Mouse (Mus musculus) limb, embryonic 12.5 days (tissue): ENCODE measurements around the gene Cenpt. TPM values are rescaled to one million over a fixed set of nuclear protein-coding genes. Genes with fewer than 3 reads are reported as not detected.

Experiments
- ATAC-seq: fragments of 200-750 bp; cut with Nextera tagmentation; 2 replicates; pipeline ENCODE4 v1.8.0; 2017; ENCODE audit warnings: low read depth, moderate TSS enrichment; ENCODE audit not compliant: insufficient number of reproducible peaks, insufficient read depth, low FRiP score, low TSS enrichment
- H3K27ac ChIP-seq: fragments of 300-500 bp; sonication (generic); 2 replicates; pipeline ENCODE4 v1.5.1; 2016; ENCODE audit warnings: mild to moderate bottlenecking, moderate library complexity
- H3K27me3 ChIP-seq: fragments of 300-500 bp; sonication (generic); 2 replicates; pipeline ENCODE4 v1.6.1; 2016; ENCODE audit warnings: mild to moderate bottlenecking, moderate library complexity
- H3K36me3 ChIP-seq: fragments of 300-500 bp; sonication (generic); 2 replicates; pipeline ENCODE4 v1.6.1; 2016; ENCODE audit warnings: mild to moderate bottlenecking, moderate library complexity
- H3K4me1 ChIP-seq: fragments of 300-500 bp; sonication (generic); replicated peaks from 2 replicates; pipeline ENCODE4 v1.6.1; 2016
- H3K4me2 ChIP-seq: fragments of 300-500 bp; sonication (generic); 2 replicates; pipeline ENCODE4 v1.6.1; 2016; ENCODE audit warnings: mild to moderate bottlenecking, moderate library complexity
- H3K4me3 ChIP-seq: fragments of 300-500 bp; sonication (generic); replicated peaks from 2 replicates; pipeline ENCODE4 v1.5.1; 2016; ENCODE audit warnings: mild to moderate bottlenecking
- H3K9ac ChIP-seq: fragments of 300-500 bp; sonication (generic); replicated peaks from 2 replicates; pipeline ENCODE4 v1.6.1; 2016; ENCODE audit warnings: mild to moderate bottlenecking, moderate library complexity
- H3K9me3 ChIP-seq: fragments of 300-500 bp; sonication (generic); 2 replicates; pipeline ENCODE4 v1.6.1; 2016; ENCODE audit warnings: mild to moderate bottlenecking, moderate library complexity
- WGBS: fragments of 180-500 bp; shearing (Covaris S2); methylation state at CpG from one replicate; pipeline ENCODE4 v1.1.7; 2016; 5-methylcytosine and 5-hydroxymethylcytosine counted together
- polyA plus RNA-seq: library from polyadenylated mRNA; unstranded; fragments of >200 nt; fragmentation: Nextera tagmentation; extraction: Ambion mirVana; gene quantifications from 2 replicates; pipeline ENCODE4 v1.2.1, GENCODE M21; 2016

Gene Cenpt
- 55.3 and 59.2 TPM in 2 replicates for polyA plus RNA-seq

DNA sequence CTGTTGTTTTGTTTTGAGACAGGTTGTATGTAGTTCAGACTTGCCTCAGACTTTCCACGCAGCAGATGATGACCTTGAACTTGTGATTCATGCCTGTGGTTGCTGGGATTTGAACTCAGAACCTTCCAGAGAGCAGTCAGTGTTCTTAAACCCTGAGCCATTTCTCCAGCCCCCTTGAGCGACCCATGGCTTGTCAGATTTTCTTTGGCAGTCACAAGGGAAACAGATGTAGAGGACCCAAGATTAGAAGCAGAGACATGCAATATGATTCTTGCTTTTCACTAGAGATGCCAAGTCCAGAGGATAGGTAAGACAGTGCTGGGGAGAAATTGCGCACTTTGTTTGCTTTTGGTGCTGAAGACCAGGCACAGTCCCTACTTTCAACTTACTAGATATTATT, at the start of gene Cenpt:
TSS of gene Cenpt (minus strand) at position 101 of the 400 bp plus-strand sequence.
- no peaks in the 10 kb centered on the region for H3K27me3 ChIP-seq
- no peak within 1 kb of the TSS for H3K4me3 ChIP-seq
- H3K9me3 ChIP-seq = no peaks in the 10 kb centered on the region
- H3K9ac ChIP-seq = no peak within 1 kb of the TSS
- H3K4me1 ChIP-seq = peaks cover 35% of the 10 kb centered on the region
- no peak for ATAC-seq
- peaks cover 19% of the 10 kb centered on the region for H3K36me3 ChIP-seq
- no peak within 1 kb of the TSS for H3K27ac ChIP-seq
- no peak within 1 kb of the TSS for H3K4me2 ChIP-seq
- 88% methylated on average over 3 of the region's 3 CpGs for WGBS

DNA sequence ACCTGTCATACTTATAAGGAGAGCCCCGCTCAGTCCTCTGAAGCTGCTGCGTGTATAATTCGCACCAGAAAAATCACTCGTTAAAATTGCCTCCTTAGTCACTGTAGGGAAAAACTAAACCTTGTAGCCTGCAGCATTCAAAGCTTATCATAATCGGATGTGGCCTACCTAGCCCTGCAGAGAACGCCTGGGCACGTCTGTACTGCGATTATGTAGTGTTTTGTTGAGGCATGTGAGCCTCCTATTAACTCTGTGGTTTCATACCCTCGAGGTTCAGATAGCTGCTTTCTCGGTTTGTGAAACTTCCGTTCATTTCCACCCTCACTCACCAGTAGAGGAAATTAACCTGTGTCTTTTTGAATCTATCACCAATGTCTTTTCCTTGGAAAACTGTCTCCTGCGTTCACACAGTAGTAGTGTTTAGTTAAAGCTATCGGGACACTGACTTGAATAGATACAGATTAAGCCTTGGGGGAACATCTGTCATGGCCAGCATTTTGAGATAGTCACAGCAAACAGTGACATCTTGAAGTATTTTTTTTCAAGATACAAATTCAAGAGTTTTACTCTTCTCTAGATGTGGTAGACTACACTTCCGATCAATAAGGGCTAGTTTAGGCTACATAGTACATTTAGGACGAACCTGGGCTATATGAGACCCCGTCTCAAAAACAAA, 48.0 kb upstream of the Cenpt start:
- Histone ChIP-seq H3K9me3 (no peaks in the 10 kb centered on the region), H3K4me3 (peak overlapping the region; percentile 87), H3K36me3 (peaks cover 7% of the 10 kb centered on the region), H3K4me1 (peaks cover 8% of the 10 kb centered on the region), H3K9ac (peak overlapping the region; percentile 97), H3K27me3 (no peaks in the 10 kb centered on the region), H3K27ac (peak overlapping the region; percentile 90), H3K4me2 (peak overlapping the region; percentile 72)
- no peak for ATAC-seq
- 37% methylated on average over 16 of the region's 16 CpGs for WGBS

DNA sequence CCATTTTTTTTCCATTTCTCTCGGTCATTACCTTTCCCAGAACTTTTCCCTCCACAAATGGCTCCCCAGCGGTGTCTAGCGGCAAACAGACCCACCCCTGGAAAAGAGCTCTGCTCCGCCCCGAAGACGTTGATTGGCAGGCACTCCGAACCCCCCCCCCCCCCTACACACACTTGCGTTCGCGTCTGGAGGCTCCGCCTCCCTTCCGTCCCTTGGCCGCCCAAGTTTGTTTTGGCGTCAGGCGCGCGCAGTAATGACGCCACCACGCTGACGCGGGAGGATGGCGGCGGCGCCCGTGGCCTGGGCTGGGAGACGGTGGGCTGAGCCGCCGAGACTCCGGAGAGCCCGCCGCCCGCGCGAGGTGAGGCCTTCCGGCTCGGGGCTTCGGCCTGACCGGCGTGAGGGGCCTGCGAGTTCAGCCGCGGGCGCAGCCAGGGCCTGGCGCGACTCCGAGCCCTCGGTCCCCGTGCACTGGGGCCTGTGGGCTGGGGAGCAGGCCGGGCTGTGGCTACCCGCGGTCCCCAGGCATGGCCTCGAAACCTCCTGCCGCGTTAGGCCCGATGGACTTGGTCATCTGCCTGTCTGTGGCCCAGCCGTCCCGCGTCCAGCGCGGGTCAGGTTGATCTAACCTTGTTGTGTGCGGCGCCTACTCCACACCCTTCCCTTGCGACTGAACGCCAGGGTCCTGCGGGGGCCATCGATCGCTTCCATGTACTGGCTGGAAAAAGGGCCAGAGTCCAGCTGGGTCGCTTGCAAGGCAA, 47.3 kb upstream of the Cenpt start, which contains the start of gene Pskh1:
TSS of gene Pskh1 (plus strand) at position 262 of the 761 bp plus-strand sequence.
- under 1% methylated on average over 68 of the region's 68 CpGs for WGBS
- peak within 1 kb of the TSS; percentile 72 for H3K4me2 ChIP-seq
- no peaks in the 10 kb centered on the region for H3K27me3 ChIP-seq
- H3K36me3 ChIP-seq = peaks cover 3% of the 10 kb centered on the region; the same call in 1 of the 2 replicates
- no peaks in the 10 kb centered on the region for H3K9me3 ChIP-seq
- peak within 1 kb of the TSS; percentile 87 for H3K4me3 ChIP-seq
- peak within 1 kb of the TSS; percentile 90 for H3K27ac ChIP-seq
- peak; percentile 88 for ATAC-seq
- H3K4me1 ChIP-seq = peaks cover 8% of the 10 kb centered on the region
- H3K9ac ChIP-seq = peak within 1 kb of the TSS; percentile 97

DNA sequence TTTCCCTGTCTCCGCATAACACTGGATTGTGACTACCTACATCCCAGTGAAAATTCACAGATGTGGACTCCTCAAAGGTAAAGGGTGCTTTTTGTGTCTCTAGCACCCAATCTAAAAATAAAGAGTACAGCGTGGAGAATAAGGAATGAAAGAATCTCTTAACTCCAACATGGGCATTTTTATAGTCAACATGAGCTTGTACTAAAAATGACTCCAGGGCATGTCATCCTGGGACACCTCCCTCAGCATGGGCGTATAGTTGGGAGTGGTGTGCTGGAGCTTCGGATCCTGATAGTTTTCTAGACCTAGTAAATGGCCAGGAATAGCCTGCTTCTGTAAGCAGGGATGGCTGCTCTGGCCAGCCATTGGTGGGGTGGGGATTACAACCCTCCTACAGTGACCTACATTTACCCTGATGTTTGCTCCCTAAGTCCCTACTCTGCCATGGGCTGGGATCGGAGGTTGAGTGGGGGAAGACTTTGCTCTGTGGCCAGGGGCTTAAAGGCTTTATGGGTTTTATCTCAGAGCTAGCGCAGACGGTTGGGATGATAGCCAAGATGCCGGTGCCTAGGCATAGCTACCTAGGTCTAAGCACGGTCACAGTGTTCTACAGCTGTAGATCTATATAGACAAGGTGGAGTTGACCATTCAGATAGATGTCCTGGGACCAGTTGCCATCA, 44.9 kb upstream of the Cenpt start:
- ATAC-seq = no peak
- WGBS = 79% methylated on average over 9 of the region's 9 CpGs
- peaks cover 20% of the 10 kb centered on the region for H3K36me3 ChIP-seq

DNA sequence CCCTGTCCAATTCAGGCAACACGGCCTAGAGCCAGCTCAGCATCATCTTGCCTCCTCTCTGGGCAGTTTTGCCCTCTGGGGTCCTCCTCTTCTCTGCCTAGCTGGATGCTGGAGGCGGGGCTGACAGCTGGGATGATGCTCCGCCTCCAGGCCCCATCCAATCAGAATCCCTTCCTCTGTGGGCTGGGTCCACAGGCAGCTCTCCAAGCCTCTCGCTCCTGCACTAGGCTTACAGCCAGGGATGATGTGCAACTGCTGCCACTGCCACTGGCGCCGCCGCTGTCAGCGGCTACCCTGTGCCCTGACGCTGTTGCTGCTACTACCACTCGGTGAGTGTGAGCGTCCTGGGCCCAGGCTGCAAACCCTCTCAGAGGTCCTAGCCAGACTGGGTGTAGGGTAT, 40.3 kb upstream of the Cenpt start, which contains the start of gene Nrn1l:
TSS of gene Nrn1l (plus strand) at position 229 of the 400 bp plus-strand sequence.
- H3K27me3 ChIP-seq = no peaks in the 10 kb centered on the region
- peak; percentile 48 for ATAC-seq
- H3K4me1 ChIP-seq = peaks cover 7% of the 10 kb centered on the region
- WGBS = 5% methylated on average over 11 of the region's 11 CpGs
- H3K4me2 ChIP-seq = peak within 1 kb of the TSS; percentile 16; the same call in 1 of the 2 replicates
- 0 out of 2 replicates have a peak within 1 kb of the TSS, but pooled peaks have one; percentile 2 for H3K27ac ChIP-seq
- H3K36me3 ChIP-seq = peaks cover 66% of the 10 kb centered on the region
- H3K9ac ChIP-seq = no peak within 1 kb of the TSS
- H3K9me3 ChIP-seq = no peaks in the 10 kb centered on the region
- H3K4me3 ChIP-seq = no peak within 1 kb of the TSS

More for the DNA sequence above, 44.9 kb upstream of the Cenpt start:
- Histone ChIP-seq H3K4me3 (no peak overlapping the region), H3K4me1 (peaks cover 15% of the 10 kb centered on the region), H3K27me3 (no peaks in the 10 kb centered on the region), H3K9ac (no peak overlapping the region), H3K9me3 (no peaks in the 10 kb centered on the region), H3K4me2 (no peak overlapping the region), H3K27ac (no peak overlapping the region)

DNA sequence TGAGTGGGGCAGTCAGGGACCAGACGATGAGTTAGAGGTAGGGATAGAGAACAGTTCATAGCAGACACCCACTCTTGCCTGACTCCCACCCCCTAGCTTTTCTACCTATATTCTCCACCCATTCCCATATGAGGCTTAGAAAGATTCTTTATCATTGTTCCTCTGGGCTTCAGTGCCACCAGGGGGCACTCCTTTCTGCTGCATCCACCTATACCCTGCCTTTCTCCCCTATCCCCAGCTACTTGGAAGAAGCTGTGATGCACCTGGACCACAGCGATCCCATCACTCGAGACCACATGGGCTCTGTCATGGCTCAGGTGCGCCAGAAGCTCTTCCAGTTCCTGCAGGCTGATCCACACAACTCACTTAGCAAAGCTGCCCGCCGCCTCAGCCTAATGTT, 39.4 kb upstream of the Cenpt start:
- Histone ChIP-seq H3K27ac (no peak overlapping the region), H3K4me3 (no peak overlapping the region), H3K4me1 (peaks cover 7% of the 10 kb centered on the region), H3K27me3 (no peaks in the 10 kb centered on the region), H3K9me3 (no peaks in the 10 kb centered on the region), H3K36me3 (peaks cover 75% of the 10 kb centered on the region), H3K4me2 (no peak overlapping the region), H3K9ac (no peak overlapping the region)
- WGBS = 83% methylated on average over 6 of the region's 6 CpGs
- ATAC-seq = no peak

DNA sequence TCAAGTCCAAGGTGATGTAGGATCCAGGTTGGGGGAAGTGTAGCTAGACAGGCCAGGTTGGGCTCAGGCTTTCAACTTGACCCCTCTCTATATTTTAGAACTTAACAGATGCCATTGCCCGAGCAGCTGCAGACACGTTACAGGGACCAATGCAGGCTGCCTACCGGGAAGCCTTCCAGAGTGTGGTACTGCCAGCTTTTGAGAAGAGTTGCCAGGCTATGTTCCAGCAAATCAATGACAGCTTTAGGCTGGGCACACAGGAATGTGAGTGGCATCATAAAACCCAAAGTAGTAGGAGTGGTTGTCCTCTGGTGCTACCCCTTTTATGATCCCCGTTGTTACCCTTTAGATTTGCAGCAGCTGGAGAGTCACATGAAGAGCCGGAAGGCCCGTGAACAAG, 37.8 kb upstream of the Cenpt start:
- no peak overlapping the region for H3K4me2 ChIP-seq
- H3K9ac ChIP-seq = no peak overlapping the region
- no peaks in the 10 kb centered on the region for H3K27me3 ChIP-seq
- ATAC-seq = no peak
- peaks cover 90% of the 10 kb centered on the region for H3K36me3 ChIP-seq
- WGBS = 88% methylated on average over 6 of the region's 6 CpGs
- no peak overlapping the region for H3K4me3 ChIP-seq
- H3K27ac ChIP-seq = no peak overlapping the region
- H3K4me1 ChIP-seq = peaks cover 7% of the 10 kb centered on the region
- no peaks in the 10 kb centered on the region for H3K9me3 ChIP-seq

DNA sequence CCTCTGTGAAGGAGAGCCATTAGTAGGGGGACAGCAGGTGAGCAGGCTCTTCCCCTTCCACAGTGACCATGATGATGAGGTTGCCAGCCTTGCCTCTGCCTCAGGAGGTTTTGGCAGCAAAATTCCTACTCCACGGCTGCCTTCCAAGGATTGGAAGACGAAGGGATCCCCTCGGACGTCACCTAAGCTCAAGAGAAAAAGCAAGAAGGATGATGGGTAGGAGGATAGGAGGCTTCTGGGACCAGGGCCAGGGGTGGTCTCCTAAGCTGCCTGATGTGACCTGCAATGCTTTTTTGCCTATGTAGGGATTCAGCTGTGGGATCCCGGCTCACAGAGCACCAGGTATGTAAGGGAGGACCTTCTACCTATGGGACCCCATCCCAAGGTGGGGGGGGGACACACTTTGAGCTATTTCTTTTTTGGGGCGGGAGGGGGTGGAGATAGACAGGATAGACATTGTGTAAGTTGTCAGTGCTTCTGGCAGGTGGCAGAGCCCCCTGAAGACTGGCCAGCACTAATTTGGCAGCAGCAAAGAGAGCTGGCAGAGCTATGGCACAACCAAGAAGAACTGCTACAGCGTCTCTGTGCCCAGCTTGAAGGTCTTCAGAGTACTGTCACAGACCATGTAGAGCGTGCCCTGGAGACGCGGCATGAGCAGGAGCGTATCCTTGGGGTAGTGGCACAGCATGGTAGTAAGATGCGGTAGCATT, 36.8 kb upstream of the Cenpt start:
- no peak overlapping the region for H3K4me2 ChIP-seq
- no peaks in the 10 kb centered on the region for H3K9me3 ChIP-seq
- H3K9ac ChIP-seq = no peak overlapping the region
- 94% methylated on average over 12 of the region's 12 CpGs for WGBS
- H3K36me3 ChIP-seq = peaks cover 95% of the 10 kb centered on the region
- no peak for ATAC-seq
- no peak overlapping the region for H3K27ac ChIP-seq
- peaks cover 7% of the 10 kb centered on the region for H3K4me1 ChIP-seq
- no peaks in the 10 kb centered on the region for H3K27me3 ChIP-seq
- H3K4me3 ChIP-seq = no peak overlapping the region

DNA sequence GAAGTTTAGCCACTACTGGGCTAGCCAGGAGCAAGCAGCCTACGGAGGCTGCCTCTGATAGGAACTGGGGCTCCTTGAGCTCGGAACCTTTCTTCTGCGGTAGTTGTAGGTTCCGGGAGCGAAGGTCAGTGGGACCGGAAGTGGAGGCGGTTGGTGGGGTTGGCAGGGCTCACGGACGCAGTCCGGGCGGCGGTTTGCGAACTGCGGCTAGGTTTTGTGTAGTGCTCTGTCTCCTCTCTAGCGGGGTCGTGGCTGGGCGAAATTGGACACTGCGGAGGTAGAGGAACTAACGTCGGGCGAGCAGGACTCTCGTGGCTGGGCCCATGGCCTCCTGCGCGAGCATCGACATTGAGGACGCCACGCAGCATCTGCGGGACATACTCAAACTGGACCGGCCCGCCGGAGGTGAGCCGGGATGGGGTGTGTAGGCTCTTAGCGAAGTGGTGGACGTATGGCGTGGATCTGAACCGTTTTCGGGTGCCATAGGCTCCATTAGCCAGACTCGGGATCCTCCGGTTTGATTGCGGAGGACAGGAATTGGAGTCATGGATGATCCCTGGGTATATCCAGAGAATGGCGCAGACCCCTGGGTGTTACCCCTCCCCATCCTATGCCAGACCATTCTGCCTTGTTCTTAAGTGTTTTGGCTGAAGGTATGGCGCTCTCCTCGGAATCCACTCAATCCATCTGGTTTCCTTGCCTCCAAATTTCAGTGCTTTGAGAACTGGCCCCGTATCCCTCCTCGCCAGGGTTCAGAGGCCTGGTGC, 27.9 kb upstream of the Cenpt start, which contains the start of gene Edc4:
TSS of gene Edc4 (plus strand) at position 128 of the 767 bp plus-strand sequence.
- Histone ChIP-seq H3K4me3 (peak within 1 kb of the TSS; percentile 91), H3K9ac (peak within 1 kb of the TSS; percentile 88), H3K27me3 (no peaks in the 10 kb centered on the region), H3K4me1 (peaks cover 27% of the 10 kb centered on the region), H3K27ac (peak within 1 kb of the TSS; percentile 67), H3K9me3 (no peaks in the 10 kb centered on the region), H3K4me2 (peak within 1 kb of the TSS; percentile 78), H3K36me3 (peaks cover 56% of the 10 kb centered on the region)
- ATAC-seq = peak; percentile 83
- WGBS = under 1% methylated on average over 45 of the region's 45 CpGs

DNA sequence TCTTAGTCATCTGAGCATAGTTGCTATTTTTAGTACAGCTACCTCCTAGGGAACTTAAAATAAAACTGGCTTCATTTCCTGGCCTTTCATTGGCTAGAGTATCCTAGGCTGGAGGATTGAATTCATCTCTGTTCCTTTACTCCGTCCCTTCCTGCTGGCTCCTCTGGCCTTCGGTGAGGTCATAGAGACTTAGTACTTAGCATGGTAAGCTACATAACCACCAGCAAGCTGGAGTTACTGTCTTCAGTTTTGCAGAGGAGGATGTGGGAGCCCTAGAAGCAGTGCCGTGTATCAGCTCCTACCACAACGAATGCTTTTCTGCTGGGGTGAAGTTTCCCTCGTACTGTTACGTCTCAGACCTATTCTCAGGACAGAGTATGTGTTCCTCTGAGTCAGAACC, 21.2 kb upstream of the Cenpt start:
- H3K36me3 ChIP-seq = peaks cover 92% of the 10 kb centered on the region
- no peaks in the 10 kb centered on the region for H3K27me3 ChIP-seq
- H3K4me1 ChIP-seq = no peaks in the 10 kb centered on the region
- no peak overlapping the region for H3K9ac ChIP-seq
- ATAC-seq = no peak
- WGBS = 92% methylated on average over 6 of the region's 6 CpGs
- no peaks in the 10 kb centered on the region for H3K9me3 ChIP-seq
- H3K27ac ChIP-seq = no peak overlapping the region
- no peak overlapping the region for H3K4me2 ChIP-seq
- no peak overlapping the region for H3K4me3 ChIP-seq
